Mouse (Mus musculus) neutrophil, adult 5-6 weeks (primary cell): ENCODE results near the gene Furin. TPM values are rescaled to one million over a fixed set of nuclear protein-coding genes. Genes with fewer than 3 reads are reported as not detected.

Source experiments
- ATAC-seq: fragments of 151-379, 151-347 bp; 2 replicates; pipeline ENCODE4 v1.8.0; 2017; ENCODE audit warnings: mild to moderate bottlenecking, moderate TSS enrichment; ENCODE audit not compliant: insufficient number of reproducible peaks, poor library complexity, low FRiP score, severe bottlenecking; ENCODE audit errors: extremely low read depth
- total RNA-seq: library from RNA; stranded (forward); fragments of 200-1000 nt; gene quantifications from 2 replicates; pipeline ENCODE4 v1.2.3, GENCODE M21; 2017

The Furin gene
- total RNA-seq, 1 experiment from 2014 or later: 63.9 TPM

DNA sequence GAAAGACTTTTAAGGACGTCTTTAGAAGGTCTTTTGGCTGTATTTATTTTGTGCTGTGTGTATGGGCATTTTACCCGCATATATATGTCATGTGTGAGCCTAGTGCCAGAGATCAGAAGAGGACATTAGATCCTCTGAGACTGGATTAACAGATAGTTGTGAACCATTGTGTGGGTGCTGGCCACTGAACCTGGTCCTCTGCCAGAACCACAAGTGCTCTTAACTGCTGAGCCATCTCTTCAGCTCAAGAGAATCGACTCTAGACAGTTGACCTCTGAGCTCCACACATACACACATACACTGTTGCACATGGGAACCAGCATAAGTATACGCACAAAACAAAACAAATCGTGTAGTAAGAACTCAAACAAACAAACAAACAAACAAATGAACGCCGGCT, 31.3 kb upstream of the Furin start:
- ATAC-seq: no peak

DNA sequence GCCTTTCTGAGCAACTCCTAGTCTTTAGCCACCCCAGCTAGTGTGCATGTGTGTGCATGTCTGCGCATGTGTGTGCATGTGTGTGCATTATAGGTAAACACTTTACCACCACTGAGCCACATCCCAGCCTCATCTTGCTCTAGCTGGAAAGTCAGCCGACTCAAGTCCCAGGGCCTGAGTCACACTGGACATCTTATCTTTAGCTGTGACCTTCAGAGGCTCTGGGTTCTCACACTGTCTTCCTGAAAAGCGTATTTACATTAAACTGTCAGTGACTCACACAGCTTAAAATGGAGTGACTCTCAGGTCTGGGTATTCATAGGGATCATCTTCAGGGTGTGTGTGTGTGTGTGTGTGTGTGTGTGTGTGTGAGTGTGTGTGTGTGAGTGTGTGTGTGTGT, 30.4 kb upstream of the Furin start:
- ATAC-seq: no peak

DNA sequence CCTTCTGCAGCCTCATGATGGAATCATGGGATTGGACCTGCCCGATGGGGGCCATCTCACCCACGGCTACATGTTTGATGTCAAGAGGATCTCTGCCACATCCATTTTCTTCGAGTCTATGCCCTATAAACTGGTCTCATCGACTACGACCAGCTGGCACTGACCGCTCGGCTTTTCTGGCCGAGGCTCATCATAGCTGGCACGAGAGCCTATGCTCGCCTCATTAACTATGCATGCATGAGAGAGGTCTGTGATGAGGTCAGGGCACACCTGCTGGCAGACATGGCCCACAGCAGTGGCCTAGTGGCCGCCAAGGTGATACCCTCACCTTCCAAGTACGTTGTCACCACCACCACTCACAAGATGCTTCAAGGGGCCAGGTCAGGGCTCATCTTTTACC, 24.4 kb upstream of the Furin start:
- ATAC-seq: no peak

DNA sequence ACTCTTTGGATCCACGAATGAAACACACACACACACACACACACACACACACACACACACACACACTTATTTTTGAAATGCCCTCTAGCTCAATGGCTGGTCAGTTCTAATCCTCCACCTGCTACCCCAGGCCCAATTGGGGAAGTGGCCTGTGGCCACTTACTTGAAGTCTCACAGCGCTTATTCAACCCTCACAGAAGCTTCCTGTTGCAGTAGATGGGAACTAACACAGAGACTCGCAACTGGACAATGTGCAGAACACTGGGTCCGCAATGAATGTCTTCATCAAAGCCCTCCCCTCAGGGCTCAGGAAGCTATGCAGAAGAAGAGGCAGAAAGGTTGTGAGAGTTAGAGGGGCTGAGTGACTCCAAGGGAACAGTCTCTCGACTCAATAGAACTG, 22.5 kb upstream of the Furin start:
- ATAC-seq: no peak

DNA sequence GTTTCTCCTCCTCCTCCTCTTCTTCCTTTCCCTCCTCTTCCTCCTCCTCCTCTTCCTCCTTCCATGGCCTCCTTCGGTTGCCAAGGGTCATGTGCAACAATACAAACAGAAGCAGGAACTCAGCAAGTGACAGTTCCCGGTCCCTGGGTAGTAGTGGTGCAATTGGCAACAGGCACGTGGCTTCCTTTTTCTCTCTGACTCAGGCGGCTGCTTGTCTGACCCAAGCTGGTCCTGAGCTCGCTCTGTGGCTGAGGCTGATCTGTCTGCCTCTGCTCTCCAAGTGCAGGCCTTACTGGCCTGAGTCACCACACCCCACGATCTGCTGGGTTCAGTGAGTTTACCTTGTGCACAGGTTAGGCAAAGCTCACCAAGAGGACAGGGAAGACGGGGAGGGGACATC, 21.1 kb upstream of the Furin start:
- ATAC-seq: peak; percentile 76

DNA sequence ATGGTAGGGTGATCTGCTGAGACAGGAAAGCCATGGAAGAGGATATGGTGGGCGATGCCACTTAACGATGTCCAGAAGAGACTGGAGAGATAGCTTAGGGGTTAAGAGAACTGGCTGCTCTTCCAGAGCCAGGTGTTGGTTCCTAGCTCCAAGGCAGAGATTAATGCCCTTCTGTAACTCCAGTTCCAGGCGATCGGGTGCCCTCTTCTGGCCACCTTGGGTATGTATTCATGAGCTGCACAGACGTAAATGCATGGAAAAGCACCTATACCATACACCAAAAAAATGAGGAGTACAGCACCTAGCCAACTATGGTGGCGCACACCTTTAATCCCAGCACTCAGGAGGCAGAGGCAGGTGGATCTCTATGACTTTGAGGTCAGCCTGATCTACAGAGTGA, 19.5 kb upstream of the Furin start:
- no peak for ATAC-seq

DNA sequence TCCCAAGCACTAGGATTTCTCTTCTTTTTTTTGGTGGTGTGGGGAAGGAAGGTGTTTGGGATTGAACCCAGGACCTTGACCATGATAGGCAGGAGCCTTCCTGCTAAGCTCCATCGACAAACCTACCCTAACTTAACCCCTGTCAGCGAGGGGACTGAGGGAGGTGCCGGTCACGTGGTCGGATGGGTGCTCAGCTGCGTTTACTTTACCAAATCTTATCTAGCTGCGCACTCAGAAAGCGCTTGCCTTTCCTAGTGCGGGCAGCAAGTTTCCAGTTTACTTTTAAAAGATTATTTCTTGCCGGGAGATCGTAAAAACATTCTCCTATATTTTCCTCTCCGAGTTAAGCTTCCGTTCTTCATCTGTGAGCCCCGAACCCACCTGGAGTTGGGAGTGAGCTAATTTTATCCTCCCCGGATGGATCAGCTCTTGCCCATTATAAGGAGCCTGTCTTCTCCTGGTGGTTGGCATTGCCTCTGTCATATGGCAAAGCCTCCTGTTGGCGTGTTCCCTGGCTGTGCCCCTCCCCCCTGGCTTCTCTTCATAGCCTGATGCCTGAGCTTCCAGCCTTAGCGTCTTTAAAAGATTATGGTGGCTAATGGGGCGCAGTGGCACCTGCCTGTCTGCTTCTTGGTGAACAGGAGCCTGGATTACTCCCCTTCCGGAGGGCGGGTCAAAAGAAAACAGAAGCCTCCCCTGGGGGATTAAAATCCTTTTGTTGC, 17.7 kb upstream of the Furin start:
- no peak for ATAC-seq

DNA sequence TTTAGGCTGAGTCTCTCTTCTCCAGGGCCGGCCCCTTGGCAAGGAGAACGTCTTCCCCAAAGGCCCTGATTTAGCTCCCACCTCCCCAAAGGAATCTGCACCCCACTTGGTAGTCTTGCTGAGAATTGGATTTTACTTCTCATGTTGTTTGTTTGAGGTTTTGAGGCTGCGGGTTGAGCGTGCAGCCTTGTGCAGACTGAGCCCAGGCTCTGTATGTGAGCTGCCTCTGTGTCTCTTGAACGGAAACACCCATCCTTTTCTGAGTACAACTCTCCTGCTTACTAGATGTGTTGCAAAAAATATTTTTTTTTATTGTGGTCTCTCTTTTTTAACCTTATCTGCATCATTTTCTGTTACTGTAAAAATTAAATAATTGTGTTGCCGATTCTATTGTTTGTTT, 16.3 kb upstream of the Furin start:
- ATAC-seq: no peak

DNA sequence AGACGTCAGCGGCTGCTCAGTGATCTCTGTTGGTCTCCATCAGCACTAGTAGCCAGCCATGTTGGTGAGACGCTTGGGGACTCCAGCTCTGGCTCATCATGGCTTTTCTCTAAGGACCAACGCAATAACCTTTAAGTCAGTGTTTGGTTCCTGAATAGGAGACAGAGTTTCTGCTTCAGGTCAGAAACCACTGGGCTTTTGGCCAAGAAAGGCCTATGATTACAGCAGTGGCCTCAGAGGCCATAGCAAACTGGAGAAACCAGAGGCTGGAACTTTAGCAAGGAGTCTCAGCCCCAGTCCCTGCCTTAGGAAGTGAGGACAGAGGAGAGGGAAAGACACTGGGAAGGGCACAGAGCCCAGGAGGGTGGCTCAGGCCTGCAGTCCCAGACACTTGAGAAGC, 15.3 kb upstream of the Furin start:
- ATAC-seq: no peak

DNA sequence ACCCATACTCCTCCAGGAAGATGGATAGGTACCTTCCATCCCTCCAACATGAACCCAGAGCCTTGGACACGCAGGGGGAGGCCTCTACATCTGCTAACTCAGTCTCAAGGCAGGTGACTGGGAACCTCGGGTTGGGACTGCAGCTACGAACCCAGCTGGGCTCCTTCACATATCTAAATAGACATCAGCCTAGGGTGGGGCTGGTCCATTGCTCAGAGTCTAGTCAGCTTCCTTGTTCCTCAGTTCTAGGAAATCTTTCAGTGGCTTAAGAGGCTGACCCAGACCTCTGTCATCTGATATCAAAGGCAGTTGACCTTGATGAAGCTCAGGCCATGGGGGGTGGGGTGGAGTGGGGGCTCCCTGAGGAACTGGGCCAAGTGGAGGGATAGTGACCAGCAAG, 14.0 kb upstream of the Furin start:
- no peak for ATAC-seq

DNA sequence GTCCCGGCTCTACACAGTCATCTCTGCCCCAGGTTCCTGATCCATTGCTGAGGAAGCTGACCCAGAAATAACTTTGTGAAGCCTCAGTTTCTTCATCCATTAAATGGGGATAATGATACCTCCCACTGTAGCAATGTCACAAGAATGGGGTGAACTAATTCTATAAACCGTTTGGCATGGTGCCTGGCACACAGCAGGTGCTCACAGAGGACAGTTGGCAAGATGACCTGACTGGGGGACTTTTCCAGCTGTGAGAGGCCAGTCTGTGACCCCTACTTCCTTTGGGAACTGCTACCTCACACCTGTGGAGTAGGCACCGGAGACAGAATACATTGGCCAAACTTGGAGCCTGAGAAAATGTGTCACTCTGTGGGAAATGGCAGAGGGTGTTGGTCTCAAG, 12.8 kb upstream of the Furin start:
- ATAC-seq: no peak

DNA sequence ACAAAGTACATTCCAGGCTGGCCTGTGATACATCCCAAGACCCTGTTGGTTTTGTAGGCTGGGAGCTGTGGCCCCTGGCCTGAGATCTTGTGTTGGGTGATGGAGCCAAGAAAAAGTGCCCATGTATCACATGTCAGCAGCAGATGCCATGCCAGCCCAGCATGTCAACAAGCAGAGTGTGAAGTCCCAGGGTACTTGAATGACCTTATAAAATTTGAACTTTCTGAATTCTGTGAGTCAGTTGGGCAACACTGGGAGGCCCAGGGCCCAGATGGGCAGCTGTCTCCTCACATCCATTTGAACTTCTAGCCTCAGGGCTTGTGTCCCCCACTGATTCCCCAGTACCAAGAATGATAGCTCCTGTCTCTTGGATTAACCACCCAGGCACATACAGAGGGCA, 12.4 kb upstream of the Furin start:
- no peak for ATAC-seq

DNA sequence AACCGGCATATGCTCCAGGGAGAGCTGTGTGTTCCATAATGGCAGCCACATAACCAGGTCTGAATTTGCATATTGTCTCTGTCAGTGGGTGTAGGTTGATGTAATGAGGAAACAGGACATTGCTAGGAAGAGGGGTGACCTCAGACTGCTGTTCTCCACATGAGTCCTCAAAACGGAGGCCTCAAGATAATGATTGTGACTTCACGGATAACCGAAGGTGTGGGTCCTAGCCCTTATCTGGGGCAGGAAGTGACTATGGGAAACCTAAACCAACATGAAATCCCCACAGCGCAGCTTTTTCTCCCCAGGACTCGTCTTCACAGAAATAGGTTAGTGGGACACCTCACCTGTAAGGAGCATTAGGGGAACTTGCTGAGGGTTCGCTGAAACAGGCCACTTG, 11.7 kb upstream of the Furin start:
- ATAC-seq: peak; percentile 28; the same call in 1 of the 2 replicates

DNA sequence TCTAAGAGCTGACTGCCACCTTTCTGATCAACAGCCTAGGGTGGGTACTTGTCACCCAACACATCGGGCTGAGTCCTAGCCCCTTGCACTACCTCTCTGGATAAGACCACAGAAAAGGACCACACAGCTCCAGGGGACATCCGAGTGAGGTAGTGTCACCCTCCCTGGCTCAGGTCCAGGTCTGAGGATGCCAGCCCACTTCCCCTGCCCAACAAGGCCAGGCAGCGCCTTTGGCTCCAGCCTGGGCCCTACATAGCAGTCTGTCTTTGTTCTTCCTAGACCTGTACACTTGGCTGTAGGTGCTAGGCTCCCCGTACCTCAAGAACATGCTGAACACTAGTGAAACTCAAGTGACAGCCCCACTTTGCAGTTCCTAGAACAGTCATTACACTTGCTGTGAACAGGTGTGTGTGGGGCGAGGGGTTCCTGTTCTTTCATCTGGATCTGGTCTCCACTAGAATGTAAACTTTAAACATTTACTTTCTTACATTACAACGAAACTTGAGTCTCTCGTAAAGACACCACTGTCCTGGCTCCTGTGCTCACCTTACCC, 9.1 kb upstream of the Furin start:
- ATAC-seq: no peak

DNA sequence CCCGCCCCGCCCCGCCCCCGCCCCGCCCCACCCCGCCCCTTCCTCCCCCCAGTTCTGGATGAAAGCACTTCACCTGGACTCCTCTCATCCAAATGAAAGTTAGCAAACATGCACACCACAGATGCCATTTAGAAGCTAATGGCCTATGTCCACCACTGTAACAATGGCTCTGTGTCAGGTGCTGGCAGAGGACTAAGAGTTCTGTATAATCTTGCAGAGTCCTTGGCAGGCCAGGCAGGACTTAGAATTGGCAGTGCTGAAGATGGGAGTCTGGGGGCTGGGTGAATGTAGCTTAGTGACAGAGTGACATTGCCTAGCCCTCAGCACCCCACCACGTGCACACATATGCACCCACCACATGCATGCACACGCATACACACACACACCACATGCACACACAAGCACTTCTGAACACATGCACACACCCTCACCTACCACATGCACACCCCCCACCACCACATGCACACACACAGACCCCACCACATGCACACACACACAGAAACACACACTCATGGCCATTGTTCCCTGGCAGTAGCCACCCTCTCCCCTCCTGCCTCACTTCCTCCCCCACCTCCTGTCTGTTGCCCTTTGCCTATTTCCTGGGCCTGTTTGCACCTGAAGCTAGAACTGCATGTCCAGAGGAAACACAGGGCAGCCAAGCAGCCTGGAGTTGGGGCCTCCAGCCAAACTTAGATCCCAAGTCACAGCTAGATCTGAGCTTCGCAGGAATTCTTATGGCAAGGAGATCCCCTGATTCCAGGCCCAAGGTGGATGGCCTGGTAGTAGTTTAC, 8.5 kb upstream of the Furin start:
- ATAC-seq: no peak

DNA sequence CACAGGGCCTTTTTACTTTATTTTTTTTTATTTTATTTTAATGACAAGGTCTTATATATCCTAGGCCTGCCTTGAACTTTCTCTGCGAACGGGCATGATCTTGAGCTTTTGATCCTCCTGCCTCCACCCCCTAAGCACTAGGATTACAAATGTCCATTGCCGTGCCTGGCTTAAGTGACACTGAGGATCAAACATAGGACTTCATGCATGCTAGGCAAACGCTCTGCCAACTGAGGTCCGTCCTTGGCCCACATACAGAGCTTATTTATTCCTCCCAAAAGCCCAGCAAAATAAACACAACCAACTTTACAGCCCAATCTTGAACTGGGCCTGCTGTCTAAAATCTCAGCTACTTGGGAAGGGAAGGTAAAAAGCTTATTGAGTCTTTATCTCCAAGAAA, 7.5 kb upstream of the Furin start:
- ATAC-seq: no peak

DNA sequence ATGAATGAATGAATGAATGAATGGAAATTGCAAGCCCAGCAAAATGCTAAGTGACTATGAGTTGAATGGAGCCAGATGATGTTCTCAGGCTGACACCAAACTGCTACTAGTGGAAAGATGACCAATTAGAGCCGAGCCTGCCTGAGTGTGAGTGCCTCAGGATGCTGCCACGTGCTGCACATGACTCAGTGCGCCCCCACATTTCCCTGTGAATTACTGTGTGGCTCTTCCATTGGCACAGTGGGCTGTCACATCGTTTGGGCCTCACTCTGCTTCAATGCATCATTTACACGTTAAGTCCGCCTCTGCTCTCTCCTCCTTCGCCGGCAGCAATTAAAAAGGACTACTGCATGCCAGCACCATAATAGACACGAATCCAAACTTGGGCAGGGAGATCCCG, 7.0 kb upstream of the Furin start:
- ATAC-seq: no peak

DNA sequence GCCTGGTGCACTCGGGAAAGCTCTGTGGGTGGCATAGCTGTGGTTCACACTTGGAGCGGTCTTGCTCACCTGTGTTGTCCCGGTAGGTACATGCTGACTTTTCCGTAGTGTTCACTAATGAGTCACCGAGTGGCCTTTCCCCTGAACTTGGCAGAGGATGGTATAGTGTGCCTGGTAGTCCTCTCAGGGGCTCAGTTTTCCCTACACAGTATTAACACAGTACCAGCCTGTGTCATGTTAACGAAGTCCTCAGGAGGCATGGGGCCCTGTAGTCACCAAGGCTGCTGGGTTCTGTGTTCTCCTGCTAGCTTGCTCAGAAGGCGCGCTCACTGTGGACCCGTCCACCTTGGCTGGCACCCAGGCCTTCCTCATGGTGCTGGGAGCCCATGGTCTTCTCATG, 5.1 kb upstream of the Furin start:
- no peak for ATAC-seq

DNA sequence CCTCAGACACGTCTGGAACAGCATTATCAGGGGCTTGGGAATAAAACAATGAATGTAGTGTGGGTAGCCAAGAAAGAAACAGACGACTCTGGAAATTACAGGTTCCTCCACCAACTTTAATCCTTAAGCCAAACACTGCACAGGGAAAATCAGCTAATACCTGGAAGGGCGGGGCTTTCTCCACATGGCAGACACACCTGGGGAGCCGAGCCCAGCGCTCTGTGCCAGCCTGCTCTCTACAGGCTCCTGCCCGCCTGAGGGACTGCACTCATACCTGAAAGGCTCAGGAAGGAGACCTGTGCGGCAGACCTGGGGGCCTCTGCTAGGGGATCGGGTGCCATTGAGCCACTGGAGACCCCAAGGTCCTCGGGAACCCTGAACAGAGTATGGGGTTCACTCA, 2.5 kb upstream of the Furin start:
- no peak for ATAC-seq

DNA sequence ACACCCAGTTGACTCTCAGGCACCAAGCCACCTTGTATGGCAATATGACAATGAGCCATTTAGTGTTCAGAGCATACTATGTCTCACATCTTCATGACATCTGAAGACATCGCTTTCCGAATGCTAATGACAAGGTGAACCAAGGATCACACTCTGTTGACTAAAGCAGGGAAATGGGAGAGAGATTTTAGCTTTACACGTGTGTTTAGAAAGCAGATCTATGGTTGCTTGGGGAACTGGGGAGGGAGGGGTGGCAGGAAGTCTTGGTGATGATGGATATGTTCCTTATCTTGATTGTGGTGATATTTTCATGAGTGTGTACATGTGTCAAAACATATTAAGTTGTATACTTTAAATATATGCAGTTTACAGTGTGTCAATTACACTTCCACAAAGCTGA, 950 bp upstream of the Furin start:
- no peak for ATAC-seq
